Mouse (Mus musculus) liver, postnatal 0 days (tissue): ENCODE data around the gene Cpne5.

Experiments
- CTCF ChIP-seq: sonication (generic); IDR thresholded peaks from 2 replicates; pipeline ENCODE4 v1.5.1; 2016; ENCODE audit warnings: antibody characterized with exemption, low read depth
- EP300 ChIP-seq: IDR thresholded peaks from 2 replicates; pipeline ENCODE4 v1.6.1; 2016; ENCODE audit warnings: antibody characterized with exemption, low read depth, mild to moderate bottlenecking

GRCm38 (mm10) chr17:29159320-29159719 is 78.6 kb downstream of the Cpne5 start:
- no peak for TF ChIP-seq CTCF
- no peak for TF ChIP-seq EP300
